Mouse (Mus musculus) limb, embryonic 14.5 days (tissue): Measurements from ENCODE around the gene Hoxd12. TPM values are rescaled to one million over a fixed set of nuclear protein-coding genes. Genes with fewer than 3 reads are reported as not detected.

ENCODE experiments used
- ATAC-seq: fragments of 200-750 bp; cut with Nextera tagmentation; 2 replicates; pipeline ENCODE4 v1.8.0; 2017; ENCODE audit warnings: low read depth, moderate number of reproducible peaks, moderate TSS enrichment; ENCODE audit not compliant: low FRiP score
- DNase-seq: peaks from one replicate; pipeline ENCODE4 v3.0.0-alpha.2; 2015; ENCODE audit warnings: low spot score
- H3K27ac ChIP-seq: fragments of 300-500 bp; sonication (generic); replicated peaks from 2 replicates; pipeline ENCODE4 v1.5.1; 2014; ENCODE audit warnings: low read depth, mild to moderate bottlenecking, low read length, moderate library complexity, mixed read lengths
- H3K27me3 ChIP-seq: fragments of 300-500 bp; sonication (generic); 2 replicates; pipeline ENCODE4 v1.6.1; 2014; ENCODE audit warnings: low read length, mixed read lengths; ENCODE audit not compliant: control insufficient read depth, insufficient read depth
- H3K36me3 ChIP-seq: fragments of 300-500 bp; sonication (generic); 2 replicates; pipeline ENCODE4 v1.6.1; 2014; ENCODE audit warnings: mild to moderate bottlenecking, low read length, moderate library complexity, mixed read lengths; ENCODE audit not compliant: control insufficient read depth, insufficient read depth
- H3K4me1 ChIP-seq: fragments of 300-500 bp; sonication (generic); 2 replicates; pipeline ENCODE4 v1.6.1; 2014; ENCODE audit warnings: antibody characterized with exemption, low read length, mixed read lengths; ENCODE audit not compliant: control insufficient read depth, insufficient read depth
- H3K4me2 ChIP-seq: fragments of 300-500 bp; sonication (generic); replicated peaks from 2 replicates; pipeline ENCODE4 v1.6.1; 2014; ENCODE audit warnings: low read depth, mild to moderate bottlenecking, low read length, moderate library complexity; ENCODE audit not compliant: severe bottlenecking
- H3K4me3 ChIP-seq: fragments of 300-500 bp; sonication (generic); replicated peaks from 2 replicates; pipeline ENCODE4 v1.5.1; 2014; ENCODE audit warnings: low read length
- H3K9ac ChIP-seq: fragments of 300-500 bp; sonication (generic); 2 replicates; pipeline ENCODE4 v1.6.1; 2014; ENCODE audit warnings: mild to moderate bottlenecking, low read depth, low read length, moderate library complexity; ENCODE audit not compliant: severe bottlenecking
- H3K9me3 ChIP-seq: fragments of 300-500 bp; sonication (generic); 2 replicates; pipeline ENCODE4 v1.6.1; 2016; ENCODE audit warnings: low read length; ENCODE audit not compliant: control insufficient read depth
- POLR2A ChIP-seq: fragments of 200-500 bp; IDR thresholded peaks from 2 replicates; pipeline ENCODE4 v1.8.0; 2012; ENCODE audit warnings: inconsistent platforms, mild to moderate bottlenecking, moderate library complexity, borderline replicate concordance; ENCODE audit not compliant: insufficient read depth, insufficient read length; ENCODE audit errors: extremely low read depth
- WGBS: fragments of 180-500 bp; shearing (Covaris S2); extraction: QIAGEN DNeasy Blood & Tissue Kit; methylation state at CpG from one replicate; pipeline ENCODE4 v1.1.7; 2014; 5-methylcytosine and 5-hydroxymethylcytosine counted together
- polyA plus RNA-seq, 2 experiments: library from polyadenylated mRNA; depleted of rRNA in 1 of 2; stranded (reverse) in 1 of 2; unstranded in 1 of 2; fragments of >200 nt; fragmentation: Nextera tagmentation in 1 of 2; extraction: Ambion mirVana in 1 of 2; gene quantifications; 2 replicates each; pipeline versions ENCODE4 v1.2.1 to v1.2.3; 2012 to 2014

Hoxd12 gene
- polyA plus RNA-seq, 2 experiments, result 38.4 to 43.3 TPM

- peak overlapping the region; percentile 91 for H3K9ac ChIP-seq
- H3K27me3 ChIP-seq, result peaks cover 33% of the 10 kb centered on the region
- H3K4me1 ChIP-seq, result peaks cover 38% of the 10 kb centered on the region
- H3K9me3 ChIP-seq, result no peaks in the 10 kb centered on the region
- peak; percentile 7; the same call in 1 of the 2 replicates for ATAC-seq
- H3K27ac ChIP-seq, result peak overlapping the region; percentile 75
- no peak for DNase-seq
- WGBS, result 4% methylated on average over 35 of the region's 35 CpGs
- H3K36me3 ChIP-seq, result peaks cover 27% of the 10 kb centered on the region
- H3K4me2 ChIP-seq, result peak overlapping the region; percentile 96
- no peak for TF ChIP-seq POLR2A
- peak overlapping the region; percentile 74 for H3K4me3 ChIP-seq
Observed at GRCm38 (mm10) chr2:74691995-74692807, 17.4 kb downstream of the Hoxd12 start.

DNA sequence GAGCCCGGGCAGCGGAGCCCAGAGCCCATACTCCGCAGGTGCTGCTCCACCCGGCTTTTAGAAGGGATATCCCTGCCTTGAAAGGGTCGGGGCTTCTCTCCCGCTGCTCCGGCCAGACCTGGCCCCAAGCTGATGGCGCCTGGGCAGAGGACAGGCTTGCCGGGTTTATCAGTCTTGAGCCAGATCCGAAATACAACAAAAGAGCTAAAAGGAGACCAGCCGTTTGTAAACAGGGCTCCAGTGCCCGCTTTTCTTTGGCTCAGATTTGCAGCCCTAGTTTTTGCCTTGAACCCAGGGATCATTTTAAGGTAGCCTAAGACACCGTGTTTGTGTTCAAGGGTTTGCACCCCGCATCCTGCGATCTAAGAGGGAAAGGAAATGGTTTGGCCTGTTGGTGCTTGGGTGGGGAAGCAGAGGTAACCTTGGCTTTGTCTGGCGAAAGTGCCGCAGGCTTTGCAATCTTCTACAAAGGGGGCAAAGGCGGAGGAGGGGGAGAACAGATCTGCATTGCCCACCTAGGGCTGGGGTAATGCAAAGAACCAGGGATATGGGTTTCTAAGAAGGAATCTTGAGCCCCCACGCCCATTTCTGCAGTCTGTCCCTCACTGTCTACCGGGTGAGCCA is 18.1 kb downstream of the Hoxd12 start:
- Histone ChIP-seq H3K27ac (peak overlapping the region; percentile 75), H3K4me3 (peak overlapping the region; percentile 74), H3K36me3 (peaks cover 20% of the 10 kb centered on the region), H3K4me1 (peaks cover 38% of the 10 kb centered on the region), H3K27me3 (peaks cover 33% of the 10 kb centered on the region), H3K9me3 (no peaks in the 10 kb centered on the region), H3K4me2 (peak overlapping the region; percentile 96), H3K9ac (peak overlapping the region; percentile 91)
- no peak for ATAC-seq
- no peak for DNase-seq
- WGBS, result 12% methylated on average over 20 of the region's 20 CpGs
- no peak for TF ChIP-seq POLR2A

- Histone ChIP-seq H3K4me1 (peaks cover 41% of the 10 kb centered on the region), H3K9ac (peak overlapping the region; percentile 91), H3K4me3 (peak overlapping the region; percentile 74), H3K9me3 (no peaks in the 10 kb centered on the region), H3K27me3 (peaks cover 33% of the 10 kb centered on the region), H3K4me2 (peak overlapping the region; percentile 96), H3K27ac (peak overlapping the region; percentile 69), H3K36me3 (peaks cover 20% of the 10 kb centered on the region)
- ATAC-seq, result no peak
- no peak for DNase-seq
- no peak for TF ChIP-seq POLR2A
- 18% methylated on average over 4 of the region's 4 CpGs for WGBS
Observed at GRCm38 (mm10) chr2:74693432-74693827, 18.6 kb downstream of the Hoxd12 start.

DNA sequence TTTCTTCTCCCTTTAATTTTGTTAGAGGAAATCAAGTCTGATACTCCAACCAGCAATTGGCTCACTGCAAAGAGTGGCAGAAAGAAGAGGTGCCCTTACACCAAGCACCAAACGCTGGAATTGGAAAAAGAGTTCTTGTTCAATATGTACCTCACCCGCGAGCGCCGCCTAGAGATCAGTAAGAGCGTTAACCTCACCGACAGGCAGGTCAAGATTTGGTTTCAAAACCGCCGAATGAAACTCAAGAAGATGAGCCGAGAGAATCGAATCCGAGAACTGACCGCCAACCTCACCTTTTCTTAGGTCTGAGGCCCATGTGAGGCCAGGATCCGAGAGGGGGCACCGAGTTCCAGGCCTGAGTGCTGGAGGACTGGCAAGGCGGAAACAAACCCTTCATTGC is 19.3 kb downstream of the Hoxd12 start:
- Histone ChIP-seq H3K4me2 (peak overlapping the region; percentile 96), H3K9me3 (no peaks in the 10 kb centered on the region), H3K27ac (peak overlapping the region; percentile 69; the same call in 1 of the 2 replicates), H3K36me3 (peaks cover 20% of the 10 kb centered on the region), H3K9ac (peak overlapping the region; percentile 91; the same call in 1 of the 2 replicates), H3K4me3 (peak overlapping the region; percentile 74), H3K27me3 (peaks cover 35% of the 10 kb centered on the region), H3K4me1 (peaks cover 44% of the 10 kb centered on the region)
- ATAC-seq (no peak), DNase-seq (no peak)
- WGBS, result 8% methylated on average over 16 of the region's 16 CpGs
- no peak for TF ChIP-seq POLR2A

GRCm38 (mm10) chr2:74695383-74695782 is 20.6 kb downstream of the Hoxd12 start:
- peak overlapping the region; percentile 86 for H3K9ac ChIP-seq

More at GRCm38 (mm10) chr2:74695383-74695782, 20.6 kb downstream of the Hoxd12 start:
- Histone ChIP-seq H3K4me1 (peaks cover 46% of the 10 kb centered on the region), H3K27ac (peak overlapping the region; percentile 89; the same call in 1 of the 2 replicates), H3K27me3 (peaks cover 48% of the 10 kb centered on the region), H3K36me3 (peaks cover 20% of the 10 kb centered on the region), H3K4me3 (peak overlapping the region; percentile 74; the same call in 1 of the 2 replicates), H3K9me3 (no peaks in the 10 kb centered on the region), H3K4me2 (peak overlapping the region; percentile 96)
- DNase-seq, result no peak
- no peak for ATAC-seq
- 11% methylated on average over 1 of the region's 1 CpGs for WGBS
- no peak for TF ChIP-seq POLR2A
